Mouse (Mus musculus) myocyte (in vitro differentiated cells): ENCODE measurements around the gene 4930590J08Rik.

Experiments used
- CEBPB ChIP-seq: IDR thresholded peaks from 2 replicates; pipeline ENCODE4 v1.6.1; 2011; ENCODE audit warnings: mild to moderate bottlenecking, moderate library complexity; ENCODE audit not compliant: poor library complexity, insufficient read depth, severe bottlenecking
- E2F4 ChIP-seq: IDR thresholded peaks from one replicate; pipeline ENCODE4 v1.6.1; 2011; ENCODE audit warnings: mild to moderate bottlenecking, control low read depth, moderate library complexity; ENCODE audit not compliant: insufficient read depth
- POLR2A ChIP-seq: IDR thresholded peaks from one replicate; pipeline ENCODE4 v1.6.1; 2011; ENCODE audit warnings: low read depth, mild to moderate bottlenecking, control low read depth, moderate library complexity; ENCODE audit not compliant: insufficient read length
- USF1 ChIP-seq: IDR thresholded peaks from one replicate; pipeline ENCODE4 v1.6.1; 2011; ENCODE audit warnings: low read depth, mild to moderate bottlenecking, control low read depth, moderate library complexity

GRCm38 (mm10) chr6:91931231-91931630 is 28.6 kb downstream of the 4930590J08Rik start:
- no peak for TF ChIP-seq POLR2A
- TF ChIP-seq USF1, result no peak
- TF ChIP-seq E2F4, result no peak
- TF ChIP-seq CEBPB, result no peak
